Mouse (Mus musculus): ENCODE measurements at regions not wholly inside any gene's neighbourhood (a gene's known extent, or its start where the extent isn't known, plus 50 kb on each side); places are given as distances from the start of the nearest gene placed in this dataset.

DNA sequence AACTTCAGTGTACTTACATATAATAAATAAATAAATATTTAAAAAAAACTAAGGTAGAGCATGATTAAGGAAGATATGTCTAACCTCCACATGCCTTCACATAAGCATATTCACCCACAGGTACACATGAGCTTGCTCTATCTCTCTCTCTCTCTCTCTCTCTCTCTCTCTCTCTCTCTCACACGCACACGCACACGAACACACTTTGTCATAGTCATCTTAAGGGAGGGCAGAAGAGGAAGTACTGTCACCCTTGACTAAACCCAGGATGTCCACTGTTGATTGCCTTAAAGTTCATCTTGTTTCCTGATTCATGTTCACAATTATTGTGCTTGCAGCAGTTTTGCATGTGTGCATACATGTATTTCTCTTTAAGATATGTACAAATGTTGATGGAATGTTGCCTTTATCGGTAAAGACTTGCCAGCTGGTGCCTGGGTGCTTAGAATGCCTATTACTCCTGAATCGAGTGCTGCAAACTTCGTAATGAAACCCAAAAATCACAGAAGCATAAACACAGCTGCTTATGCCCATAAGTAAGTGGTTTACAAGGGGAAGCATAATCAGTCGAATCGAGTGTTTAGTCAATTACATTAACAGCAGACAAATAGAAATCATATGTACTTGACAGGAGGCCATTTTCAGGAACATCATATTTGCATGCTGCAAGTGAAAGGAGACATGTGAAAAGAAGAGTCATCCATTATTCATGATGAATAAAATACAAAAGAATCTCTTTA is 84.3 kb downstream of the Tmem168 start:
- no peak for DNase-seq

DNA sequence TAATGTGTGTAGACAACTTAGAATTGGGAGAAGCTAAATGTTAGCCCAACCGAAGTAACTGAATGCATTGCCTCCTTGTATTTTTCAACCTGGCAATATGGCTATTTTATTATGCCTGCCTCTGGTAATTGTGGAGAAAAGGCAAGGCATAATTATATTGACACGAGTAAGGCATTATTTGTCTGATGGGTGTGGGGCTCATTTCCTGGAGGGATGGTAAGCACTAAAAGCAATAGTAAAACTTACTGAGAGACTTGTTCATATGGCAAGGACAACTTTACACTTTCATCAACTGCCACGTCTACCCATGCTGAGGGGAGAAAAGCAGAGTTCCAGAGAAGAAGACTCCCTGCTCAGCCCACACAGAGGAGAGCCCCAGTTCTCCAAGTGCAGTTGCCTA is 93.8 kb downstream of the Tmem168 start:
- DNase-seq, result no peak

DNA sequence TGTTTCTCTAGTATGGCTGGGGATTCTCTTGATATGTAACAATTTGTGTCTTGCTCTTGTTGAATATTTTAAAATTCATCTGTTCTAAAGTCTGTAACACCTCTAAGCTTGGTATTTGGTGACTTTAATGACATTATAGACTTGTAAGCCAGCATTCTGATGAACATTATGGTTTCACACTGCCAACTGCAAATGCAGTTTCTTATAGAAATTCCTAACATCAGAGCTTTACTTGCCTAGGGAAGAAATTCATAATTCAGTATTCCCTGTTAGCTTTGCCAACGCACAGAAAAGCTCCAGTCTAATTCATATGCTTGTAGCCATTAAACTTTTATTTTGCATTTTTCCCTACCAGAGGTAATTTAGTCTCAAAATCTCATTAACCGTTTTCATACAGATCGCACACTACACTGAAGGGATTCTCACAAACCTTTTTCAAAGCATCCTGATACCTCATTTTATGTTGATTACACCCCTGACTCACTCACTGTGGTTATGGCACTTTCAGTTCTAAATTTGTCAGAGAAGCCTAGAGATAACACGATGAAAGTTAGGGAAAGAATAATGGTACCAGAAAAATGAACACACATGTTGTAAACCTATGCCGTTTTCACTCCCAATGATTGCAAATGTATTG is 131.3 kb downstream of the Tmem168 start:
- DNase-seq, result no peak

DNA sequence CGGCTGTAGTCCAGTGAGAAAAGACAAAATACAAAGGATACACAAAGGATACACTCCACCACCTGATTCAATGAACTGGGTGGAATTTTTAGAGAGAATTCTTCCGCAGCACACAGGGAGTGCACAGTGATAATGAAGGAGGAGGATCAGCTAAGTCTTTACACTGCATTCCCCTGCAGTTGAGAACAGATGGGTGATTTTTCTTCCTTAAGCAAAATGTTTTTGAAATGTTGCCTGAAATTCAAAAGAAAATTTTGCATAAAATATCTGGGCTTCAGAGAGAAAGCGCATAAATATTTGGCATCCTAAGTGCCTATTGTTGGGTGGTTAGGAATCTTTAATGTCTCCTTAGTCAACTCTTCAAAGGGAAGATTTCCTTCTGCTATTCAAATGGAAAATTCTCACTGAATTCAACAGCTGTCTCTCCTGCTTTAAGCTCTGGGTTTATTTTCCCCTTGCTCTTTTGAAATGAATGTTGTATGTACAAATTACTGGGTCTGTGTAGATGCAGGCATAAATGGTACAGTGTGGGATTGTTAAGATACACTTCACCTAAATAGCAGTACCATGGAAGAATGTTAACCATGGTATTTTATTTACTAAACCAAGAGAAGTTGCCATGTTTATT is 158.6 kb downstream of the Tmem168 start:
- no peak for DNase-seq

DNA sequence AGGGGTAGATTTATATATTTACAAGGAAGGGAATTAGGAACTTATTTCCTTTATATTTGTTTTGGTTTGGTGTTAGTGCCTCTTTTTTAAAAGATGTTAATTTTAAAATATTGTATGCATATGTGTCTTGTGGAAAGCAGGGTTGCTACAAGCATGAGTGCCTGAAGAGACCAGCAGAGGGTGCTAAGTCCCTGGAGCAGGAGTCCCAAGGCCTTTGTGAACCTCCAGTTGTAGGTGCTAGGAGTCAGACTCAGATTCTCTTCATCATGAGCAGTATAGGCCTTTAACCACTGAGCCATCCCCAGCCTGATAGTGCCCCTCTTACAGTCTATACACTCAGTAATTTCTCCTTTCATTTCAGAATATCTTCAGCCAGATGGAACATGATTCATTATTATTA is 189.0 kb upstream of the Vwde start:
- DNase-seq, result peak; percentile 6

DNA sequence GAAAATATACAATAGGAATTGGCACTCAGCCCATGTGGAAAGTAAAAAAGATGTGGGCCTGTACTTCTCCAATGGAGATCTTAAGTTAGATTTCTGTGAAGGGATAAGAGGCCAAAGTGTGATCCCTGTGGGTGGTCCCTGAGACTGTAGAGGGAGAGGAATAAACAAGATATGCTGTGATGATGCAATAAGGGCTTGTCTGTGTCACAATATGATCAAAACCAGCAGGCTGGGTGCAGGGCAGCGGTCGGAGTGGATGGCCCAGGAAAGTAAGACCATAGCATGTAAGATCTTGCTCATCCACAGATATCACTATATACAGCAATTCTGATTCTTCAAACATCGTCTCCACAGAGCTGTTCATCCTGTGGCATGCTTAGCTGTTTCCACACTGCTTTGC is 188.3 kb upstream of the Vwde start:
- no peak for DNase-seq

DNA sequence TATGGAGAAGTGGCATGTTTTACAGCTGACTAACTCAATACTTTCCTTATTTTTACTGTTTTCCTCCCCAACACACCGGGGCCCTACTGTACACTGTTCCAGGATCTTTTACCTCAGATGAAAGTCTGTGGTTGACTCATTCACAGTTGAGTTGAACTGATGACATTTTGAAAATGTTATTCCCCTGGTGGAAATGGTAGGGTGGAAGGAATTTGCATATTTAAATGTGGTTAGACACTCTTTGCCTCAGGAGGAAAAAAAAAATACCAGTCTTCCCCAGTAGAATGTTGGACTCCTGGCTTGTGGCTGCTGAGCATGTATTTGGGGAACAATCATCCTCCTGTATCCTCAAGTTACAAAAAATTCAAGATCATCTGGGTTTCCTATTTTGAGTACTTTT is 159.7 kb upstream of the Vwde start:
- DNase-seq, result no peak

DNA sequence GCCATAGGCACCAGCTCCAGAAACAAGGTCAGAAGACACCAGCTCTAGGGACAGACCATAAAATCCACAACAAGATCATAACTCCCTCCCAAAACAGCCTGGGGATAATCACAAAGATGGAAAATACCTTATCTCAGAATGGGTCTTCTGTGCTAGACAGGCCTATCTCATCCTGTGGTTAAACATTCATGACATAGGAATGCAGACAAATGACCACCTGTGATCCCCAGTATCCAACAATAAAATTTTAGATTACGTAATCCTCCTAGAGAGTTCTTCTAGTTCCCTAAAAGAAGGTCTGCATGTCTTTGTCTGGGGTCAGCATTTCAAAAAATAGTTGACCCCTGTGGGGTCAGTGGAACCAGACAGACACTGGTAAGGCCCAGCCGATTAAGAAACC is 158.4 kb upstream of the Vwde start:
- no peak for DNase-seq

DNA sequence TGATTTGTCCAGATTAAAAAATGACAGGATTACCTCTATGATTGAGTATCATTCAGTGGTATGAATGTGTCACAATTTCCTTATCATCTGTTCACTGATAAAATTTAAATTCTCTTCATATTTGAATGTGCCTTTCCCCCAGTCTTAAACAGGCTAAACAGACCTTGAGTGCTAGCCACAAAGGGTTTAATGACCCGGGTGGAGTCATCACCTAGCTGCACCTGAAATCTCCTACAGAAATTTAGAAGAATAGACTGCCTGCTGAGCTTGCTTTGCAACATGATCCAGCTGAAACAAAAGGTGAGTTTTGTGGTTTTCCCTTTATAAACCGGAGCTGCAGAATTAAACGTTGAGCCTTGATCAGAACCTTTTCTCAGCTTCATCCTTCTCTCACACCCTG is 156.1 kb upstream of the Vwde start:
- no peak for DNase-seq

DNA sequence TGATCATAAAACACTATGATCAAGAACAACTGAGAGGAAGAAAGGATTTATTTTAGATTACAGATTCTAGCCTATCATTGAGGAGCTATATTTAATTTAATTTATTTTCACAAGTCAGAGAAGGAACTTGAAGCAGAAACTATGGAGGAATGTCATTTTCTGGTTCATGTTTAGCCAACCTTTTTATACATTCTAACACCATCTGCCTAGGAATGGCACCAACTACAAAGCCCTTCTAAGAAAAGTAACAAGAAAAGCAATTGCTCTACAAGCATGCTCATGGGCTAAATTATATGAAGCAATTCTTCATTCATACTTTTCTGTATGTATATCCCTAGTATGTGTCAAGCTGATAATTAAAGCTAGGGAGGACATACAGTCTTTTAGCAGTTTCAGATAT is 155.0 kb upstream of the Vwde start:
- DNase-seq, result no peak

DNA sequence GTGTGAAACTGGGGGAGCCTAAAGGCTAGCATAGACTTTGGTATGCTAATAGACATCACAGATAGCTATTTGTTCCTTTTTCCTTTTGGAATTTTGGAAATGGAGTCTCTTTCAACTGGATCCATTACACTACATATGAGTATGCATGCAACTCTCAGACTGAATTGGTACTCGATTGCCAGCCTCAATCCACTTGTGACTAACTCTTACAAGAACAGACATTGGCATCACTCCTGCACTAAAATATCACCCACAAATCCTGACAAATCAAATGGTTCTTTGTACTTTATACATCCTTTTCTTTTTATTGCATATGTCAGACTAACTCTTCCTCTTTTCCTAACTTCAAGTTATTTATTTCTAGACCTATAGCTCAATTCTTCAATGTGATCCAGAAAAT is 149.1 kb upstream of the Vwde start:
- no peak for DNase-seq

DNA sequence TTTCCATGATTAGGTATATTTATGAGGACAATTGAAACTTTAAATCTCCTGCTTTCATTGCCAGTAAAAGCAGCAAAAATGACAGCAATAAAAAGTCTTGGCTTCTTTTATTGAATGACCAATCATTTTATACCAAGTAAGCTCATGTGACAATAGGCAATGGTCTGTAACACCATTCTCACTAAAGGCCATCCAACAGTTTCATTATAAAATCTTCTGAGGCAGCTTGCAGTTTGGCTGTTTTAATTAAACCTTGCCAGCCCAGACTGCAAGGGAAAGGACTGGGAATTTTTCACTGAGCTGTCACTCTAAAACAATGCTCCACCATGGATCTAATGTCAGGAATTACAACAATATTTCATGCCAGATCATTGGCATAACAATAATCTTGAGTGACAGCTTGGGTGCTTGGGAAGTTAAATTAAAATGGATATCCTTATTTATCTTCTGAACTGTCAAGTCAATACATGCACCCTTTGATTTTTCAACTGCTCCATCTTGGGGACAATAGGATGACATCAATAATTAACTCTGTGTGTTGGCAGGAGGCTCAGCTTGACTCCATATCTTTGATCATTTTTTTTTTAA is 145.0 kb upstream of the Vwde start:
- DNase-seq, result no peak
